Mouse (Mus musculus) left cerebral cortex, postnatal 14 days (tissue): ENCODE measurements around the gene Chrna3. TPM values are rescaled to one million over a fixed set of nuclear protein-coding genes. Genes with fewer than 3 reads are reported as not detected.

Experiments
- DNase-seq, 2 experiments: peaks; one replicate each; pipeline ENCODE4 v3.0.0; 2021 to 2022; ENCODE audit warnings: low spot score in 2 of 2, mixed read lengths in 1 of 2
- intact Hi-C: fragments of 180-260 bp; cut with DNase I; formaldehyde crosslinking; loops from one replicate; pipeline ENCODE4 v1.15.1; 2025
- long read RNA-seq, 2 experiments: library from polyadenylated mRNA; stranded (forward); transcript quantifications; one replicate each; pipeline ENCODE4 v2.0.0; 2021
- total RNA-seq, 2 experiments: library from RNA; stranded (reverse); gene quantifications; 2 replicates each; pipeline ENCODE4 v1.2.3; 2021

Gene Chrna3
- total RNA-seq = 1 to 10 TPM; 1.8 to 2.0 TPM
- long read RNA-seq, experiment 1, full-length matches to known transcripts = 1 of 1 reads
- long read RNA-seq, experiment 1, partial matches to known transcripts = 0 of 1 reads
- long read RNA-seq, experiment 1, other reads (novel, unspliced or antisense) = 0 of 1 reads
- long read RNA-seq, experiment 2 = 0 reads

GRCm38 (mm10) chr9:55026275-55026663 is at the start of gene Chrna3:
Chrna3 (minus strand) TSS chr9:55026562.
- no peak for DNase-seq
- intact Hi-C loops = no loop called here

- DNase-seq = no peak
- intact Hi-C loops = no loop called here
Measured at GRCm38 (mm10) chr9:55067965-55068265, 41.6 kb upstream of the Chrna3 start.

- intact Hi-C loops = no loop called here
- DNase-seq = peak in 1 of 2 experiments; percentile 8
Measured at GRCm38 (mm10) chr9:55067260-55067964, 41.0 kb upstream of the Chrna3 start.

- intact Hi-C loops = no loop called here
- no peak for DNase-seq
Measured at GRCm38 (mm10) chr9:55065241-55065640, 38.9 kb upstream of the Chrna3 start.

GRCm38 (mm10) chr9:55058067-55058466 is 31.7 kb upstream of the Chrna3 start:
- intact Hi-C loops = no loop called here

DNA sequence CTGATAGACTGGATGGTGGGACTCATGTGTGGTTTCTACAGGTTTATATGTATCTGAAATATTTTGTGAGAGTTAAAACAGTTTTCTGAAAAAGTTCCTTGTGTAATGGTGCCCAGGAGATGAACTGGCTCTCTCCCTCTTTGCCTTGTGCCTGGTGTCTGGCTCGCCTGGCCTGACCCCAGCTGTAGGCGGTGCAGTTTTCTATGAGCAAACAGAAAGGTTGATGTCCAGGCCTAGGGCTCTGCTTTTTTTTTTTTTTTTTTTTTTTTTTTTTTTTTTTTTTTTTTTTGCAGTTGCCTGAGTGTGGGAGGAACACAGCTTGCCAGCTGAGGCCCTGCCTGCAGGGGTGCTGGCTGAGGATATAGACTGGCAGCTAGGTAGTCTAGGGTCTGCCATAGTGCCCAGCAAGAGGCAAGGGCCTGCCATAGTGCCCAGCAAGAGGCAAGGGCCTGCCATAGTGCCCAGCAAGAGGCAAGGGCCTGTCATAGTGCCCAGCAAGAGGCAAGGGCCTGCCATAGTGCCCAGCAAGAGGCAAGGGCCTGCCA is 29.1 kb upstream of the Chrna3 start:
- no peak for DNase-seq
- intact Hi-C loops = no loop called here

More at GRCm38 (mm10) chr9:55058067-55058466, 31.7 kb upstream of the Chrna3 start:
- DNase-seq = no peak

DNA sequence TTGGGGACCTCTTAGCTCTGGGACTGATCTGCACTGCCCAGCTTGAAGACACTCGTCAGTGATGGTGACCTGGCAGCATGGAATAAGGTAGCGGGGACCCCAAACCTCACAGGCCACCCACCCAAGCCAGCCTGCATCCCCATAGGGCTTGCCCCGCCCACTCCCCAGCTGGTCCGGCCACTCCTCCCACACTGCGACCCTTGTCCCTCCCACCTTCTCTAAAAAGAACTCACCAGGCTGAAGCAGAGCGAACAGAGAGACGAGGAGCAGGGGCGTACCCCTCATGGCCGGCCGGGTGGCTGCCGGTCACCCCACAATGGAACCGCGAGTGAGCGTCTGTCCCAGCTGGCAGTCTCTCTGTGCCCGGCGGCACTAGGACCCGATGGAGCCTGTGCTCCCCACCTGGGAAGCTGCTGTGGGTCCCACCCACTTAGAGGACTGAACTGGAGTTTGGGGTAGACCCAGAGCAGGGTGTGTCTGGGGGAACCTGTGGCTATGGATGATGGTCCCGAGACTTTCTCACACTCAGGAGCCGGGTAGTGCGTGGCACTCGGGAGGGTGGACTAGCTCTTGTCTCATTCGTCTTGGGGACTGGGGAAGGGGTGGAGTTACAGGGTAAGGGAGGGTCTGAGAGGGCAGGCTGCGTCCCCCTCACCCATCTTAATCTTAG is 22.0 kb upstream of the Chrna3 start, which contains the start of gene Chrnb4:
Gene Chrnb4 (minus strand): TSS at position 569 of the 670 bp plus-strand sequence.
- DNase-seq = no peak
- intact Hi-C loops = loop anchor here (5.0 kb wide), 1 partner anchor 64 kb away; no protein-coding TSS in a partner anchor

- no peak for DNase-seq
- intact Hi-C loops = loop anchor here (5.0 kb wide), 1 partner anchor 66 kb away; no protein-coding TSS in a partner anchor
Measured at GRCm38 (mm10) chr9:55046764-55047163, 20.4 kb upstream of the Chrna3 start.

DNA sequence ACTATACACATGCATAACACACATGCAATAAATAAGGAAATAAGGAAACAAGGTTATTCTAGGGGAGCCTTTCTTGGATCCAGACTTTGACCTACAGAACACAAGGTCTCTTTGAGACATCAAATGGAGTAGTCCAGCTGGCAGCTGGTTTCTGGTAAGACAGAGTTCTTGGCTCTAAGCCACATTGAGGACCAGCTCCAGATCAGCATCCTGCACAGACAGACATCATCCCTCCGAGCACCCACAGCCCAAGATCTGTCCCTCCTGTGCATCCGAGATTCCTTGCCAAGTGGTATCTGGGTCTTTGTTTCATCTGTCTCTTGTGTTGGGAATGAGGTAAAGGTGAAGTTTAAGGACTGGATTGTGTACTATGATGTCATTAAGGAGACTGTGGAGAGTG is 18.6 kb upstream of the Chrna3 start:
- intact Hi-C loops = loop anchor here (5.0 kb wide), 1 partner anchor 67 kb away; no protein-coding TSS in a partner anchor
- no peak for DNase-seq

DNA sequence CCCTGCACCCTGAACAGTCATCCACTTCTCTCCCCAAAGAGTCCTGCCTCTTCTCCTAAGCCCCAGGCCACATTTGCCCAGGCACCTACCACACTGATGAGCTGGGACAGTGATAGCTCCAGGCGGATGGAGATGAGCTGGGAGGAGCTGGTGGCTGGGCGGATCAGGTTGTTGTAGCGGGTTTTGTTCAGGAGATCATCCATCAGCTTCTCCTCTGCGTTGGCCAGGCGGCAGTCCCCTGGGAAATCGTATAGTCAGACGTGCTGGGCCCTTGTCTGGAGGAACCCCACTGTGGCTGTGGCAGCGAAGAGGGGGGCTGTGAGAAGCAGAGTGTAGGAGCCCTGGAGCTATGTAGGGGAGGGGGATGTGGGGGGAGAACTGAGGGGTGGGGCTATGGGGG is 17.3 kb upstream of the Chrna3 start:
- intact Hi-C loops = no loop called here
- DNase-seq = no peak

DNA sequence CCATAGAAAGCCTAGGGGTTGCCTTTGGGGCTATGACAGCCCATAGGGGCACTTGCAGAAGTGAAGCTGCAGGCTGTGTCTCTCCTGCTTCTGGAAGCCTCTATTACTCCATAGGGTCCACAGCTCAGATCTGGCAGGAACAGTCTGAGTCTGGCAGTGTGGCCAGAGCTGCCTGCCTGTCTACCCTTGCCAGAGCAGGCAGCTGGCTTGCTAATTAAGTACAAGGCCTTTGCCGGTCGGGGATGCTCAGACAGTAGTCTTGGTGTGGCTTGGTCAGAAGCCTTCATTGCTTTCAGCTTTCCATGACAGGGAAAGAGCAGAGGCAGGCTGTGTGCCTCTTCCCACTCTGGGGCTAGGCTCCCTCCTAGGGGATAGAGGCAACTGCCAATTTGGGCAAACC is 15.0 kb upstream of the Chrna3 start:
- intact Hi-C loops = no loop called here
- peak in 1 of 2 experiments; percentile 14 for DNase-seq

- peak in 1 of 2 experiments; percentile 20 for DNase-seq
- intact Hi-C loops = no loop called here
Measured at GRCm38 (mm10) chr9:55039983-55040382, 13.6 kb upstream of the Chrna3 start.

DNA sequence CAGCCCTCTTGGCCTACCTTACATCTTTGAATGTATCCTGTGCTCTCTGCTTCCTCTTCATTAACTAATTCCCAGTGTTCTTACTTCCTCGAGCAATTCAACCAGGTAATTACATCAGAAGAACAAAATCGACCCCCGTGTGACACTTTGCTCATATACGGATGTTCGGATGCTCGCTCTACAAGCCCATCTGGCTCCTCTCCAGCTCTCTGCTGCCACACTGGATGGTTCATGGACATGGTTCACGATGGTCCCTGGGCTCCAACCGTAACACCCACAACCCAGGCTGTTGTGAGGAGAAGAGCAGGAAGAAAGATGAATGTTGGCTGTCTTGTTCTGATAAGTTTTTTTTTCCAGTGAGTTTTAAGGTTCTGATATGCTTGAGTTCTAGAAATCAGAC is 12.6 kb upstream of the Chrna3 start:
- DNase-seq = no peak
- intact Hi-C loops = no loop called here

DNA sequence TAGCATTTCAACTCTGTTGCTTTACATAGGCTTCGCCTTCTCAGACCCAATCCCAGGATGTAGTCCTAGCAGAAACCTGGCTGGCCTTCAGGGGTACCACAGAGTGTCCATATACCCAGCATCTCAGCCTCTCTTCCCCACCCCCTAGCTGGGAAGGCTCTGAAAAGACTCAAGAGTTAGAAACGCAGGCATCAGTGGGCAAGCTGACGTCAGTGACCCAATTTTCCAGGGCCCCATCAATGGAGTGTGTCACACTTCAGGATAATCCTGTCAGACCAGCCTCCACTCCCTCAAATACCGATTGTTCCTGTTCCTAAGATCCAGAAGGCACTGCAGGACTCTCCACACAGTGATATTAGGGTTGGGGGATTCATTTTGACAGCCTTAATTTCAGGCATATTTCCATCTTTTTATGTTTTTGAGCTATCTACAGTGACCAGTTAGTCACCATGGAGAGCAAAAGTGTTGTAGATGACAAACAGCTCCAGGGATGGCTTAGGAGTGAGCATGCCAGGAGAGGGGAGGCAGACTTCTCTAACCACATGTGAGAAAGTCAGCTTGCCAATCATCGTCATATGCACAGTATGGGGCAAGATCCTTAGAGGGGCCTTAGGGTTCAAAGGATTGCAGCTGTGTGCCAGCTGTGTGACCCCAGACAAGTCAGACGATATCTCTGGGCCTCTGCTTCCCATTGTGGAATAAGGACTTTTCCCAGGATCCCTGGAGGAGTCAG is 5.2 kb upstream of the Chrna3 start:
- intact Hi-C loops = no loop called here
- peak in 1 of 2 experiments; percentile 31 for DNase-seq

GRCm38 (mm10) chr9:55025534-55026274 is 658 bp downstream of the Chrna3 start:
- no peak for DNase-seq
- intact Hi-C loops = no loop called here

GRCm38 (mm10) chr9:55023902-55024583 is 2.3 kb downstream of the Chrna3 start:
- DNase-seq = peak; percentile 67 to 80
- intact Hi-C loops = loop anchor here (1.0 to 5.0 kb wide), 2 partner anchors 86 to 288 kb away; no protein-coding TSS in a partner anchor

GRCm38 (mm10) chr9:55023326-55023725 is 3.0 kb downstream of the Chrna3 start:
- intact Hi-C loops = loop anchor here (5.0 kb wide), 1 partner anchor 289 kb away; no protein-coding TSS in a partner anchor
- no peak for DNase-seq

GRCm38 (mm10) chr9:55016926-55017325 is 9.4 kb downstream of the Chrna3 start:
- DNase-seq = no peak

More at GRCm38 (mm10) chr9:55016926-55017325, 9.4 kb downstream of the Chrna3 start:
- intact Hi-C loops = no loop called here
